Comparison of ENCODE assay signal across 10 mouse cellular contexts in genomic region chr15:81392997-81393396, GRCm38 (mm10). TPM values are rescaled to one million over a fixed set of nuclear protein-coding genes. Genes with fewer than 3 reads are reported as not detected.
DNase-seq lines count a peak whose midpoint lies in the region; ATAC-seq lines count a peak whose summit lies in the region.
"Had no signal": no experiment of that assay in that cellular context is flagged by ENCODE, and none has a peak within 500 bp of the region (broad histone marks: within the 10 kb centered on the region; RNA-seq: fewer than 3 reads in every experiment).

No protein-coding gene starts in this region.

- DNase-seq in adrenal gland, adult 2 months: peak; percentile 26
- no peak for DNase-seq in adrenal gland, postnatal 10 days
- DNase-seq in B cell, adult 2 months: peak; percentile 57 to 62
- DNase-seq in heart, postnatal 4 days: peak; percentile 8
- no peak for DNase-seq in hindbrain, embryonic 10.5 days (ENCODE audit: low spot score)
- no peak for DNase-seq in urinary bladder, postnatal 10 days (ENCODE audit: low spot score)

- H3K9me3 ChIP-seq in megakaryocyte, embryonic 14.5 days: no peaks in the 10 kb centered on the region
- no peaks in the 10 kb centered on the region for H3K9me3 ChIP-seq in hindbrain, embryonic 10.5 days
- H3K9me3 ChIP-seq: hindbrain, embryonic 15.5 days had no signal

- peak overlapping the region; percentile 85 for H3K4me3 ChIP-seq in megakaryocyte, embryonic 14.5 days (replicated peaks)
- H3K4me3 ChIP-seq in hindbrain, embryonic 10.5 days: no peak overlapping the region
- H3K4me3 ChIP-seq: hindbrain, embryonic 15.5 days had no signal

- H3K4me1 ChIP-seq in megakaryocyte, embryonic 14.5 days: peaks cover 43% of the 10 kb centered on the region
- H3K4me1 ChIP-seq in hindbrain, embryonic 10.5 days (replicated peaks): peaks cover 6% of the 10 kb centered on the region

- H3K36me3 ChIP-seq in megakaryocyte, embryonic 14.5 days (replicated peaks; ENCODE audit: low read length): peaks cover 45% of the 10 kb centered on the region
- H3K36me3 ChIP-seq in hindbrain, embryonic 10.5 days: peaks cover 76% of the 10 kb centered on the region

- ATAC-seq in megakaryocyte-erythroid progenitor cell, adult 5-6 weeks (replicated peaks; ENCODE audit: low FRiP score, low TSS enrichment, poor library complexity, severe bottlenecking): no peak

- no peak overlapping the region for H3K27ac ChIP-seq in hindbrain, embryonic 10.5 days
- H3K27ac ChIP-seq: hindbrain, embryonic 15.5 days had no signal

- no peaks in the 10 kb centered on the region for H3K27me3 ChIP-seq in megakaryocyte, embryonic 14.5 days (replicated peaks)
- H3K27me3 ChIP-seq in hindbrain, embryonic 10.5 days (ENCODE audit: insufficient read depth, poor library complexity, severe bottlenecking): no peaks in the 10 kb centered on the region
- H3K27me3 ChIP-seq: hindbrain, embryonic 15.5 days had no signal

RNA-seq across cellular contexts. Expression of gene St13, which starts 6.9 kb away (rescaled TPM):
- total RNA-seq in adrenal gland, adult 2 months (2021): 100 to 1,000 TPM; 246 to 354 TPM
- 31.1 and 40.3 TPM in 2 replicates for polyA plus RNA-seq in adrenal gland, adult 2 months (2012; rRNA removed)
- total RNA-seq in adrenal gland, postnatal 10 days (2021): 100 to 1,000 TPM; 172 to 192 TPM
- 100 to 1,000 TPM; 101 to 109 TPM for total RNA-seq in heart, postnatal 4 days (2021)
- 33.7 and 151 TPM in 2 replicates for polyA plus RNA-seq in megakaryocyte, embryonic 14.5 days (2012; ENCODE audit: insufficient read depth, low replicate concordance)
- 175 and 195 TPM in 2 replicates for total RNA-seq in megakaryocyte-erythroid progenitor cell, adult 5-6 weeks (2014; fragmentation: Nextera tagmentation)
- 481 and 514 TPM in 2 replicates for total RNA-seq in megakaryocyte-erythroid progenitor cell, adult 5-6 weeks (2017)
- 172 and 202 TPM in 2 replicates for polyA plus RNA-seq in hindbrain, embryonic 10.5 days (2016; fragmentation: Nextera tagmentation; extraction: Ambion mirVana)

RNA-seq across cellular contexts. Expression of gene Xpnpep3, which starts 6.9 kb away (rescaled TPM):
- 10 to 100 TPM; 27.7 to 34.8 TPM for total RNA-seq in adrenal gland, adult 2 months (2021)
- 7.7 and 12.0 TPM in 2 replicates for polyA plus RNA-seq in adrenal gland, adult 2 months (2012; rRNA removed)
- total RNA-seq in adrenal gland, postnatal 10 days (2021): 10 to 100 TPM; 22.5 to 24.2 TPM
- total RNA-seq in heart, postnatal 4 days (2021): 10 to 100 TPM; 12.3 to 14.9 TPM
- 0.21 and 3.4 TPM in 2 replicates for polyA plus RNA-seq in megakaryocyte, embryonic 14.5 days (2012; ENCODE audit: insufficient read depth, low replicate concordance)
- 14.0 and 17.8 TPM in 2 replicates for total RNA-seq in megakaryocyte-erythroid progenitor cell, adult 5-6 weeks (2014; fragmentation: Nextera tagmentation)
- total RNA-seq in megakaryocyte-erythroid progenitor cell, adult 5-6 weeks (2017): 24.9 and 26.2 TPM in 2 replicates
- 10.6 and 11.6 TPM in 2 replicates for polyA plus RNA-seq in hindbrain, embryonic 10.5 days (2016; fragmentation: Nextera tagmentation; extraction: Ambion mirVana)

RNA-seq across cellular contexts. Expression of gene Dnajb7, which starts 15.1 kb away (rescaled TPM):
- not detected for total RNA-seq in adrenal gland, adult 2 months (2021)
- polyA plus RNA-seq in adrenal gland, adult 2 months (2012; rRNA removed): not detected in 2 replicates
- not detected for total RNA-seq in adrenal gland, postnatal 10 days (2021)
- total RNA-seq in heart, postnatal 4 days (2021): not detected
- polyA plus RNA-seq in megakaryocyte, embryonic 14.5 days (2012; ENCODE audit: insufficient read depth, low replicate concordance): not detected in 2 replicates
- total RNA-seq in megakaryocyte-erythroid progenitor cell, adult 5-6 weeks (2014; fragmentation: Nextera tagmentation): not detected in 2 replicates
- 0.34 TPM in 1 of 2 replicates, not detected in the other for total RNA-seq in megakaryocyte-erythroid progenitor cell, adult 5-6 weeks (2017)
- 2.3 and 2.8 TPM in 2 replicates for polyA plus RNA-seq in hindbrain, embryonic 10.5 days (2016; fragmentation: Nextera tagmentation; extraction: Ambion mirVana)
- polyA plus RNA-seq: cortical plate, adult 2 months had no signal

RNA-seq across cellular contexts. Expression of gene Slc25a17, which starts 32.4 kb away (rescaled TPM):
- 10 to 100 TPM; 77.4 to 99.9 TPM for total RNA-seq in adrenal gland, adult 2 months (2021)
- polyA plus RNA-seq in adrenal gland, adult 2 months (2012; rRNA removed): 16.8 and 19.8 TPM in 2 replicates
- total RNA-seq in adrenal gland, postnatal 10 days (2021): 100 to 1,000 TPM; 105 to 131 TPM
- 10 to 100 TPM; 31.9 to 32.8 TPM for total RNA-seq in heart, postnatal 4 days (2021)
- 3.7 TPM in 1 of 2 replicates, not detected in the other for polyA plus RNA-seq in megakaryocyte, embryonic 14.5 days (2012; ENCODE audit: insufficient read depth, low replicate concordance)
- total RNA-seq in megakaryocyte-erythroid progenitor cell, adult 5-6 weeks (2014; fragmentation: Nextera tagmentation): 54.3 and 76.2 TPM in 2 replicates
- 89.4 and 90.9 TPM in 2 replicates for total RNA-seq in megakaryocyte-erythroid progenitor cell, adult 5-6 weeks (2017)
- polyA plus RNA-seq in hindbrain, embryonic 10.5 days (2016; fragmentation: Nextera tagmentation; extraction: Ambion mirVana): 87.1 and 93.7 TPM in 2 replicates

Comparison
In these comparisons a context has a peak if more than half of its experiments do, and no peak if none do; other contexts are left out.
1. DNase-seq: peak in adrenal gland, adult 2 months (single experiment), B cell, adult 2 months (2 of 2) and heart, postnatal 4 days (single experiment); none in adrenal gland, postnatal 10 days (single experiment), hindbrain, embryonic 10.5 days (single experiment) and urinary bladder, postnatal 10 days (single experiment).